Mouse (Mus musculus) kidney, postnatal 10 days (tissue): ENCODE results near the gene Myl12a.
"Not testable (repeated sequence)": the region's sequence is repeated elsewhere in the genome, so short reads cannot be mapped to it uniquely, and the experiment has no call there.

ENCODE experiments used
- DNase-seq: peaks from one replicate; pipeline ENCODE4 v3.0.0; 2021; ENCODE audit warnings: mixed read lengths

Gene Myl12a

GRCm38 (mm10) chr17:70986831-70987660 is 15.6 kb downstream of the Myl12a start:
- no peak for DNase-seq

GRCm38 (mm10) chr17:70986355-70986740 is 16.3 kb downstream of the Myl12a start:
- no peak for DNase-seq

DNA sequence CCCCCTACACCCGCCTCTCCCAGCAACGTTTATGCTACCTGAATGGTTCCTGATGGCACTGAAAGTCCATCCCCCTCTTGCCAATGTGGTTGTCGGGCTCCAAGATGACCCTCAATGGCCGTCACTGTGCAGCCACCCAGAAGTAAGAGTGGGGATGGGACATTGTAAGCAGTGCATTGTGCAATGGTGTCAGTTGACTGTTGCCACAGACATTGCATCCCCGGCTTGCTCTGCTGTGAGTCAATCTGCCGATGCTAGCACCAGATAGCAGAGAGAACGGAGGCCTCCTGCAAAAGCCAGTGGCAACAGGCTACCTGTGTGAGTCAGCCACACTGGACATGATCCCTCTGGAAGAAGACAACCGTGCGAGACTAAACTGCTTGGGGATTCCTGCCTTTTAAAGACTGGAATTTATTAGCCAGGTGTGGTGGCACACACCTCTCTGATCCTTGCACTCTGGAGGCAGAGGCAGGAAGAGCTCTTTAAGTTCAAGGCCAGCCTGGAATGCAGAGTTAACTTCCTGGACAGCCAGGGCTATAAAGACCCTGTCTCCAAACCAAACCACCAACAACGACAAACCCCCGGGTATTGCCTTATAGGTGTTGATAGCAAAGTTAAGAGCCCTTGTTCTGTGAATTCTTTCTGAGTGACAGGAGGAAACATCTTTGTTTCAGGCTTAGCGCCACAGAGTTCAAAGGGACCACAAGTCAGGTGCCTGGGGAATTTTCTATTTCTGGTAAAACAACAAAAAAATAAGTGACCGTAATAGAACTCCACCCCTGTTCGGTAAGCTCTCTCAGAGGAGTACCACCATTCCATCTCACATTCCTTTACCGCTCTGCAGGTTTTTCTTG is 16.9 kb downstream of the Myl12a start:
- no peak for DNase-seq

GRCm38 (mm10) chr17:70979345-70980223 is 23.1 kb downstream of the Myl12a start:
- DNase-seq = peak; percentile 26

- DNase-seq = no peak
Measured at GRCm38 (mm10) chr17:70977799-70978198, 24.9 kb downstream of the Myl12a start.

DNA sequence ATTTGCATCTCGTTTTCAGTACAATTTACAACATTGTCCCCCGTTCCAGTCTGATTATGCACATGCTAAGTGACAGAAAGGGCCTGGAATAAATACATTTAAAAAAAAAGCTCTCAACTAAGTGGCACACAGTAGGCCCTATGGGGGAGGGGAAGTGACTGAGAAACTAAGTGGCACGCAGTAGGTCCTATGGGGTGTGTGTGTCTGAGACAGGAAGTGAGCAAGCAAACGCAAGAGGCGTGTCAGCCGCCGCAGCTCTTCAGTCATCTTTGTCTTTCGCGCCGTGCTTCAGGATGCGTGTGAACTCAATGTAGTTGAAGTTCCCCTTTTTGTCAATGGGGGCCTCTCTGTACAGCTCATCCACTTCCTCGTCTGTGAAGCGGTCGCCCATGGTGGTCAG is 28.6 kb downstream of the Myl12a start:
- DNase-seq = not testable (repeated sequence)

- DNase-seq = no peak
Measured at GRCm38 (mm10) chr17:70973398-70973797, 29.3 kb downstream of the Myl12a start.

- DNase-seq = no peak
Measured at GRCm38 (mm10) chr17:70971206-70971605, 31.5 kb downstream of the Myl12a start.

- peak; percentile 17 for DNase-seq
Measured at GRCm38 (mm10) chr17:70968606-70969191, 34.0 kb downstream of the Myl12a start.

GRCm38 (mm10) chr17:70967646-70968045 is 35.0 kb downstream of the Myl12a start:
- DNase-seq = peak; percentile 21

DNA sequence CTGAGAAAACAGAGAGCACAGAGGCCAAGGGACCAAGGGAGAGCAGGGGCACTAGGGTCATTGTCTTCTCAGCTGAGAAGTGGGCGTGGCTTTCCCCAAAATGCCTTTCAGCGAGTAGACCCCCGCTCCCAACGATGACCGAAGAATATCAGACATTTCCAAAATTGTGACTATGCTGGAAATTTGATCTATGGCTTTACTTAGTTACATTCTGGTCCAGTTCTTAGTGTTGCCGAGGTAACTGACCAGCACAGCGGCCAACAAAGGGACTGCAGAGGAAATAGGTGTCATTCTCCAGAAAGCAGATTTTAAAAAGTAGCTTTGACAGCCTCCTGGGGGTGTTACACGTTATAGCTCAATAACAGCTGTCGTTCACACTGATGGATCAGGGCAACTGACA is 35.5 kb downstream of the Myl12a start:
- DNase-seq = peak; percentile 12

DNA sequence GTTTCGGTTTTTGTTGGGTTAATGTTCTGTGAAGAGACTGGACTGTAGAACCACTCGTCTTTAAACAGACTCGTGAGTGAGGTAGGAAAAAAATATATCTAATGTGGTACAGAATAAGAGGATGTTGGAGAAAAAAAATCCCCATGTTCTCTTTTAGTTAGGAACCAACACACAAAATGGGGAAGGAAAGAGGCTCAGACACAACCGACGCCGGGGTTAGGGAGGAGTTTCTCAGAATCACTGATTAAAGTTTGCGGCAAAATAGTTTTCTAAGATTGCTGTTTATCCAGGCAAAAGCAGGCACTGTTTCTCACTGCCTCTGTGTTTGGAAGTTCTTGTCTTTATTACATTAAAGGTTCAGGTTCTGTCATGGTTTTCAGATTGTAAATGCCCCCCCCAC is 36.6 kb downstream of the Myl12a start:
- no peak for DNase-seq

GRCm38 (mm10) chr17:70965281-70965680 is 37.4 kb downstream of the Myl12a start:
- DNase-seq = no peak

GRCm38 (mm10) chr17:70963546-70963945 is 39.1 kb downstream of the Myl12a start:
- peak; percentile 86 for DNase-seq

DNA sequence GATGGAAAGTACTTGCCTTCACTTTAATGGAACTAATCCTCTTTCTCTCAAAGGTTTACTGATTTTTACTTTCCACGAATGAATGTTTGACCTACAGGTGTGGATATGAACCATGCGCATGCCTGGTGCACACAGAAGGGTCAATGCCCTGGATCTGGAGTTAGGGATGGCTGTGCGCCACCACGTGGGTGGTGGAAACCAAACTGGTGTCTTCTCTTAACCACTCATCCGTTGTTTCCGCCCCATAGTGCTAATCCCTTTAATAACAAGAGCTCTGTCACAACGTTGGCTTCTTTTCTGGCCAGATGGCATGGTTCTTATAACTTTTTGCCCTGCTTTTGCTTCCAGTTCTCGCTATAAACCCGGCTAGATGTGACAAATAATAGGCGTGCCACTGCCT is 51.4 kb downstream of the Myl12a start:
- no peak for DNase-seq

- no peak for DNase-seq
Measured at GRCm38 (mm10) chr17:70949171-70949570, 53.5 kb downstream of the Myl12a start.

GRCm38 (mm10) chr17:70948721-70949120 is 54.0 kb downstream of the Myl12a start:
- no peak for DNase-seq

DNA sequence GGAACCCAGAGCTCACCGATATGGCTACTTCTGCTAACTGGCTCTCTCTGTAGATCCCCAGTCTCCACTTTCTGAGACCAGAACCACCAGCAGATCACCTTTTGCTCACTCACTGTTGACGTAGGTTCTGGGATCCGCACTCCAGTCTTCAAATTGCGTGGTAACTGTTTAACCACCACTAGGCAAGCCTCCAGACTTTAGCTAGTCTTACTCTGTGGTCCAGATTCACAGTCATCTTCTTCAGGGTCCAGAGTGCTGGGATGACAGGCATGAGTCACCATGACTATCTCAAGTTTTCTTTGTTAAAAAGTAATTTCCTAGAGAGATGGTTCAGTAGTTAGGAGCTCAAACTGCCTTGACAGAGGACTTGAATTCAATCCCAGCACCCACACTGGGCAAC is 58.9 kb downstream of the Myl12a start:
- no peak for DNase-seq
